Mouse (Mus musculus) liver, embryonic 14.5 days (tissue): ENCODE results near the gene Gpc6. TPM values are rescaled to one million over a fixed set of nuclear protein-coding genes. Genes with fewer than 3 reads are reported as not detected.

ENCODE experiments used
- ATAC-seq: fragments of 200-750 bp; cut with Nextera tagmentation; 2 replicates; pipeline ENCODE4 v1.8.0; 2017; ENCODE audit warnings: moderate number of reproducible peaks, mild to moderate bottlenecking, moderate library complexity; ENCODE audit not compliant: insufficient read depth
- DNase-seq, 3 experiments: peaks; one replicate each; pipeline ENCODE4 v3.0.0-alpha.2; 2012 to 2013; ENCODE audit warnings: low read depth in 3 of 3, low spot score in 3 of 3
- H3K27ac ChIP-seq: fragments of 300-500 bp; sonication (generic); 2 replicates; pipeline ENCODE4 v1.5.1; 2014; ENCODE audit warnings: moderate library complexity, mild to moderate bottlenecking, control low read depth, inconsistent platforms
- H3K27me3 ChIP-seq: fragments of 300-500 bp; sonication (generic); 2 replicates; pipeline ENCODE4 v1.6.1; 2014; ENCODE audit warnings: mild to moderate bottlenecking, low read length, moderate library complexity; ENCODE audit not compliant: control insufficient read depth, insufficient read depth
- H3K36me3 ChIP-seq: fragments of 300-500 bp; sonication (generic); replicated peaks from 2 replicates; pipeline ENCODE4 v1.6.1; 2014; ENCODE audit warnings: low read depth; ENCODE audit not compliant: control insufficient read depth, insufficient read depth
- H3K4me1 ChIP-seq, 2 experiments: fragments of 200-500 bp in 1 of 2; fragments of 300-500 bp in 1 of 2; sonication (generic) in 1 of 2; replicated peaks; 2 replicates each; pipeline ENCODE4 v1.6.1; 2012 to 2014; ENCODE audit warnings: antibody characterized with exemption in 1 of 2, inconsistent platforms in 1 of 2, low read length in 1 of 2; ENCODE audit not compliant: control insufficient read depth in 2 of 2, insufficient read depth in 2 of 2
- H3K4me2 ChIP-seq: fragments of 300-500 bp; sonication (generic); 2 replicates; pipeline ENCODE4 v1.6.1; 2014; ENCODE audit warnings: low read depth, mild to moderate bottlenecking, control low read depth, moderate library complexity
- H3K4me3 ChIP-seq, 2 experiments: fragments of 200-500 bp in 1 of 2; fragments of 300-500 bp in 1 of 2; sonication (generic) in 1 of 2; 2 replicates each; pipeline ENCODE4 v1.5.1; 2012 to 2014; ENCODE audit warnings: low read depth in 2 of 2, low read length in 2 of 2, mild to moderate bottlenecking in 2 of 2, control low read depth in 1 of 2, inconsistent platforms in 1 of 2, moderate library complexity in 1 of 2; ENCODE audit not compliant: insufficient read depth in 1 of 2
- H3K9ac ChIP-seq: fragments of 300-500 bp; sonication (generic); replicated peaks from 2 replicates; pipeline ENCODE4 v1.6.1; 2014; ENCODE audit warnings: mild to moderate bottlenecking, control low read depth, moderate library complexity
- H3K9me3 ChIP-seq: fragments of 300-500 bp; sonication (generic); 2 replicates; pipeline ENCODE4 v1.6.1; 2016; ENCODE audit warnings: low read length, mixed read lengths; ENCODE audit not compliant: control insufficient read depth
- CTCF ChIP-seq: IDR thresholded peaks from 2 replicates; pipeline ENCODE4 v1.5.1; 2016; ENCODE audit warnings: antibody characterized with exemption, low read depth, control low read depth
- EP300 ChIP-seq: IDR thresholded peaks from 2 replicates; pipeline ENCODE4 v1.6.1; 2016; ENCODE audit warnings: antibody characterized with exemption, low read depth
- WGBS: fragments of 180-500 bp; shearing (Covaris S2); extraction: QIAGEN DNeasy Blood & Tissue Kit; methylation state at CpG from one replicate; pipeline ENCODE4 v1.1.7; 2014; ENCODE audit not compliant: insufficient replicate concordance; 5-methylcytosine and 5-hydroxymethylcytosine counted together
- polyA plus RNA-seq, 2 experiments: library from polyadenylated mRNA; depleted of rRNA in 1 of 2; stranded (reverse) in 1 of 2; unstranded in 1 of 2; fragments of >200 nt; fragmentation: Nextera tagmentation in 1 of 2; extraction: Ambion mirVana in 1 of 2; gene quantifications; 2 replicates each; pipeline versions ENCODE4 v1.2.1 to v1.2.3; 2012 to 2014

Gene Gpc6
- polyA plus RNA-seq, 2 experiments, result 0.97 to 2.3 TPM

DNA sequence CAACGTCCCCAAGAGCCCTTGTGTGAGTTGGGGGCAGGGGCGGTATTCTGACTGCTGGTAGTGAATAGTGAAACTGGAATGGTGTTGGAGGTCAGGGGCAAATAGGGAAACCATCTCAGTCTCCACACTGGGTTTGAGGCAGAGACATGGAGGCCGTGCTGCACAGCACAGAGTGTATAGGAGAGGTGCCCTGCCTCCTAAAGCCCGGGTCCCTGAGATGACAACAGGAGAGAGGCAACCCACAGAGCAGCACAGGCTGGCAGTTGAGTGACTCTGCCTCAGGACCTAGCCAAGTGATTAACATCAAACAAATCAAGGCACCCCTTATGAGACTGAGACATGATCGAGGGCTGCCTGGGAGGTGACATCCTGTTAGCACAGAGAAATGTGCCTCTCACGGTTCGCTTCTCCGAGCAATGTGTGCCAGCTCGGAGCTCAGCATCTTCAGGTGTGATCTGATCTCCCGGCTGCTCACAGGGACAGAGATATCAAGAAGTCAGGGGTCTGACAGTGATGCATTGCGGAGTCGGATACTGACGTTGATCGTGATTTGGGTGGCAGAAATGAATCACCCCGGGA, 860.5 kb downstream of the Gpc6 start:
- 74% methylated on average over 15 of the region's 15 CpGs for WGBS
- Histone ChIP-seq H3K4me1 (no peaks in the 10 kb centered on the region), H3K9ac (no peak overlapping the region), H3K27me3 (no peaks in the 10 kb centered on the region), H3K36me3 (no peaks in the 10 kb centered on the region), H3K4me2 (no peak overlapping the region), H3K27ac (no peak overlapping the region), H3K4me3 (no peak overlapping the region), H3K9me3 (no peaks in the 10 kb centered on the region)
- ATAC-seq (no peak), DNase-seq (no peak)
- TF ChIP-seq EP300 (no peak), CTCF (no peak)

DNA sequence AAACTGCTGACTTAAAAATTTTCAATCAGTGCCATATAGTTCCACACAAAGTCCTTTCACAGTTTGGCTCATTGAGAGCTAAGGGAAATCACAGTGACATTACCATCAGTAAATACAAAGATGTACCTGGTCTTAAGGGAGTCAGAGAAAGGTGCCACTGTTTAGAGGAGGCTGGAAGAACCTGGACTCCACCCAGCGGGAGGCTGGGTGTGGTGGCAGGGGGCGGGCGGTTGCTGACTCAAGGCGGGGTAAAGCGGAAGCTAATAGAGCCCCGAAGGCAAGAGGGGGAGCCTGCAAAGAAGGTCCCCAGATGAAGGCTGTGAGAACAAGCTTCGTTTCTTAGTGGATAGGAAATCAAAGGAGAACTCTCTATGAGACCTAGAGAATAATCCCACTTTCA, 861.5 kb downstream of the Gpc6 start:
- TF ChIP-seq CTCF, result no peak
- TF ChIP-seq EP300, result no peak
- Histone ChIP-seq H3K4me1 (no peaks in the 10 kb centered on the region), H3K36me3 (no peaks in the 10 kb centered on the region), H3K27ac (no peak overlapping the region), H3K9ac (no peak overlapping the region), H3K4me3 (no peak overlapping the region), H3K9me3 (no peaks in the 10 kb centered on the region), H3K27me3 (no peaks in the 10 kb centered on the region), H3K4me2 (no peak overlapping the region)
- DNase-seq (no peak), ATAC-seq (no peak)
- WGBS, result 53% methylated on average over 7 of the region's 7 CpGs

DNA sequence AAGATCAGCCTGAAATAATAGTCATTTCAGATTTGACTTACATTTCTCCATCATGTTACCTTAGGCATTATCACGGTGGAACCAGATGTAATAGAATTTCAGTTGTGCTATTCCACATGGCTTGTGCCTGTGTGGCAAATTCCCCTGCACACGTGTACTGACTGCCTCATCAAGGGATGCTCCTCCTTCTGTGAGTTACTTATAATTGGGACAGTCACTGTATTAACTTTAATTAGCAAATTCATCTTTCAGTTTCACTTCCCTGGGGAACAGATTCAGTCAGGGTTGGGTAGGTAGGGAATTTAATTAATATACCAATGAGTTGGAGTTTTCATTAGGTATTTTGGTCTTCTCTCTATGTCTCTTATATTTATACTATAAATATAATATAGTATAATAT, 869.8 kb downstream of the Gpc6 start:
- H3K27ac ChIP-seq, result no peak overlapping the region
- WGBS, result 49% methylated on average over 2 of the region's 2 CpGs
- no peak overlapping the region for H3K9ac ChIP-seq
- no peaks in the 10 kb centered on the region for H3K4me1 ChIP-seq
- TF ChIP-seq CTCF, result no peak
- no peak for TF ChIP-seq EP300
- H3K27me3 ChIP-seq, result no peaks in the 10 kb centered on the region
- no peak for DNase-seq
- no peaks in the 10 kb centered on the region for H3K9me3 ChIP-seq
- H3K4me2 ChIP-seq, result no peak overlapping the region
- no peaks in the 10 kb centered on the region for H3K36me3 ChIP-seq
- H3K4me3 ChIP-seq, result no peak overlapping the region
- ATAC-seq, result no peak

DNA sequence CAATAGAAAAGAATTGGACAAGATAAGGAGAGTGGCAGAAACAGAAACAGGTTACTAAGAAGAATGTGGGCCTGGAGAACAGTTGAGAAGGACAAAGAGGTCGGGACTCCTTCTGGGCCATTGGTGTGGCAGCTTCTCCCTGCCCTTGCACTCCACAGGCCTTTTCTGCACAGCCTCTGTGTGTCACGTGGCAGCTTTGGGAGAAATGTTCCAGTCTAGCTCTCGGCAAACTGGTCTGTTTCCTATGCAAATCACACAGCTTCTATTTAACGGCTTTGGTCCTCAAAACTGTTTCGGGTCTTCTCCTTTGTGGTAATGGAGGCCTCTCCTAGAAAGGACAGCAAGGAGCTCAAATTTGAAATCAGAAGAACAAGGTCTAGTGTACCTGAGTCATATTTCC, 871.5 kb downstream of the Gpc6 start:
- no peak for TF ChIP-seq CTCF
- no peak for TF ChIP-seq EP300
- Histone ChIP-seq H3K27ac (no peak overlapping the region), H3K4me1 (no peaks in the 10 kb centered on the region), H3K9ac (no peak overlapping the region), H3K4me2 (no peak overlapping the region), H3K27me3 (no peaks in the 10 kb centered on the region), H3K9me3 (no peaks in the 10 kb centered on the region), H3K36me3 (no peaks in the 10 kb centered on the region), H3K4me3 (no peak overlapping the region)
- DNase-seq (no peak), ATAC-seq (no peak)
- 63% methylated on average over 5 of the region's 5 CpGs for WGBS

DNA sequence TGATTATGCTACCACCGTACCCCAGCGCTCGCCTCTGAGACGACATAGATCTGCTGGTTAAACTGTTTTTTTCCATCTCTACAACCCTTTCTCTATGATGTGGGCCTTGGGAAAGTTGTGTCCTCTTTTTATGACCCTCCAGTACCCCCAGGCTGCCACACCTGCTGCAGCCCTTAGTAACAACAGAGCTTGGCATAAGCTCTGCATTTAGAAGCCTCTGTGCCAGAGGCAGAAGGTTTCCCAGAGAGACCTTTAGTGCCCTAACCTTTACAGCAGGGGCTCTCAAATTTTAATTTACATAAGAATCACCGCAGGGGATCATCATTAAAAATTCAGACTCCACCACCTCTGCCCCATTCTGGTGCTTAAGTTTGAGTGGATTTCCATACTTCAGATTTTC, 875.3 kb downstream of the Gpc6 start:
- Histone ChIP-seq H3K4me1 (no peaks in the 10 kb centered on the region), H3K27me3 (no peaks in the 10 kb centered on the region), H3K36me3 (no peaks in the 10 kb centered on the region), H3K9ac (no peak overlapping the region), H3K4me2 (no peak overlapping the region), H3K4me3 (no peak overlapping the region), H3K9me3 (no peaks in the 10 kb centered on the region), H3K27ac (no peak overlapping the region)
- DNase-seq, result no peak
- TF ChIP-seq EP300 (no peak), CTCF (no peak)
- ATAC-seq, result no peak
- 81% methylated on average over 5 of the region's 5 CpGs for WGBS
